In the genomic region with DNA sequence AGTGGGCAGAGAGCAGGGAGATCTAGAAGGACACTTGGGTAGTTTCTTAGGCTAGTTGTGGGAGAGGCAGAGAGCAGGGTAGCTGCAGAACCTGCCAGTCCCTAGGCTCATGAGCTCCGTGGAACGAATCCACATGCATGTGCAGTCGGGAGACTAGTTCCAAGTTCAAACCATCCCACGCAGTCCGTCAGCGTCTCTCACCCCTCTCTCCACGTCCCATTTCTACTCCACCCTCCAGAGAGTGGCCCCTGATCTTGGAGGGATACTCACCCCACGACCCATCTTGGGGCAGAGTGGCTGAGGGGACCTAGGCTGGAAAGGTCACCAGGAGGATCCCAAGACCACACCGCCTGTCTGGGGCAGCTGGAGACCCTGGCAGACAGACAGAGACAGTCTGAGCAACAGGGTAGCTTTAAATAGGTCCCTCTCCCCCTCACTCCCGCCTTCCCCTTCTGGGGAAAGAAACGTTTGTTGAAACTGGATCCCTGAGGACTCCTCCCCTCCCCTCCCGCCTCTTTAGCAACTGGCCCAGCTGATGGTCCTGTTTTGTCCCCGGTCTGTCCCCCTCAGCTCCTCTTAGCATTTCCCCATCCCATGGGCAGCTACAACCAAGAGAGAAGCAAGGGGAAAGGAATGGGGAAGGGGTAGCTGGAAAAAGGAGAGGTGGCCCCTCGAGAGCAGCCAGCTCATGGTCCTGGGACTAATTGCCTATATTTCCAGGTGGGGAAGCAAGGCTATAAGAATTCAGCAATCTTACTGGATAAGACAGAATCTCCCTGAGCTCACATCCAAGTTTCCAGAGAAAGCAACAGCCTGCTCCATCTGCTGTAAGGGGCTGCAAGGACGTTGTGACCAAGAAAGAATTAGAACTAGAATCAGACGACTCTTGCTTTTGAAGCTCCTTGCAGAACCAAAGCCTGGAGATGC, we compare ENCODE assay signal across 9 mouse cellular contexts. TPM values are rescaled to one million over a fixed set of nuclear protein-coding genes. Genes with fewer than 3 reads are reported as not detected.
DNase-seq lines count a peak whose midpoint lies in the region; ATAC-seq and TF ChIP-seq lines count a peak whose summit lies in the region.
"Had no signal": no experiment of that assay in that cellular context is flagged by ENCODE, and none has a peak within 500 bp of the region (broad histone marks: within the 10 kb centered on the region; RNA-seq: fewer than 3 reads in every experiment).

TSS of gene Atp1a2 (minus strand) at position 454 of the 927 bp plus-strand sequence.

- no peaks in the 10 kb centered on the region for H3K9me3 ChIP-seq in forebrain, embryonic 15.5 days
- no peaks in the 10 kb centered on the region for H3K9me3 ChIP-seq in heart, postnatal 0 days (replicated peaks; ENCODE audit: control insufficient read depth, low read length)
- no peaks in the 10 kb centered on the region for H3K9me3 ChIP-seq in midbrain, embryonic 12.5 days

- no peaks in the 10 kb centered on the region for H3K27me3 ChIP-seq in thymus, adult 2 months (ENCODE audit: control insufficient read depth, insufficient read depth, low read length)
- no peaks in the 10 kb centered on the region for H3K27me3 ChIP-seq in forebrain, embryonic 15.5 days
- no peaks in the 10 kb centered on the region for H3K27me3 ChIP-seq in heart, postnatal 0 days (ENCODE audit: control insufficient read depth, insufficient read depth, low read length)
- H3K27me3 ChIP-seq in midbrain, embryonic 12.5 days: peaks cover 39% of the 10 kb centered on the region
- no peaks in the 10 kb centered on the region for H3K27me3 ChIP-seq in testis, adult 2 months (ENCODE audit: control insufficient read depth, insufficient read depth, low read length)

- ATAC-seq in forebrain, embryonic 15.5 days (replicated peaks): peak; percentile 17; the same call in 1 of the 2 replicates
- ATAC-seq in heart, postnatal 0 days (ENCODE audit: insufficient read depth, low read depth): peak; percentile 68
- peak; percentile 28; the same call in 1 of the 2 replicates for ATAC-seq in midbrain, embryonic 12.5 days (ENCODE audit: low FRiP score, low read depth)

- peak within 1 kb of the TSS; percentile 20 for H3K4me2 ChIP-seq in forebrain, embryonic 15.5 days (replicated peaks)
- peak within 1 kb of the TSS; percentile 64 for H3K4me2 ChIP-seq in heart, postnatal 0 days (ENCODE audit: low read depth, low read length)
- H3K4me2 ChIP-seq in midbrain, embryonic 12.5 days (replicated peaks): peak within 1 kb of the TSS; percentile 34

- no peaks in the 10 kb centered on the region for H3K4me1 ChIP-seq in thymus, adult 2 months (replicated peaks; ENCODE audit: control insufficient read depth, insufficient read depth, low read length)
- H3K4me1 ChIP-seq in forebrain, embryonic 15.5 days: peaks cover 21% of the 10 kb centered on the region
- H3K4me1 ChIP-seq in heart, postnatal 0 days (ENCODE audit: control insufficient read depth, insufficient read depth): peaks cover 48% of the 10 kb centered on the region
- peaks cover 51% of the 10 kb centered on the region for H3K4me1 ChIP-seq in midbrain, embryonic 12.5 days
- H3K4me1 ChIP-seq in testis, adult 2 months (ENCODE audit: control insufficient read depth, insufficient read depth, low read length): peaks cover 3% of the 10 kb centered on the region

- TF ChIP-seq POLR2A in thymus, adult 2 months (IDR thresholded peaks at IDR 0.05; ENCODE audit: control insufficient read depth, extremely low read depth, insufficient read depth, low read length, poor library complexity): no peak
- TF ChIP-seq POLR2A in testis, adult 2 months (IDR thresholded peaks at IDR 0.05; ENCODE audit: control insufficient read depth, low read depth, low read length): peak; percentile 53; the same call in 1 of the 2 replicates

- no peak within 1 kb of the TSS for H3K4me3 ChIP-seq in thymus, adult 2 months (ENCODE audit: control insufficient read depth, insufficient read depth, low read length)
- H3K4me3 ChIP-seq in forebrain, embryonic 15.5 days: peak within 1 kb of the TSS; percentile 25
- peak within 1 kb of the TSS; percentile 44 for H3K4me3 ChIP-seq in heart, postnatal 0 days (ENCODE audit: low read depth, low read length)
- no peak within 1 kb of the TSS for H3K4me3 ChIP-seq in midbrain, embryonic 12.5 days
- H3K4me3 ChIP-seq in testis, adult 2 months (ENCODE audit: control insufficient read depth, low read depth, low read length): peak within 1 kb of the TSS; percentile 71

- DNase-seq in thymus, adult 2 months: no peak
- DNase-seq in thymus, postnatal 36 days: no peak
- peak; percentile 77 for DNase-seq in heart, postnatal 0 days (ENCODE audit: low spot score)
- DNase-seq in left cerebral cortex, adult 8-10 months (ENCODE audit: low spot score in 2 of 2): peak in 1 of 2 experiments; percentile 81
- no peak for DNase-seq in spleen, adult 18-20 months

- H3K9ac ChIP-seq in forebrain, embryonic 15.5 days (replicated peaks): peak within 1 kb of the TSS; percentile 28; the same call in 1 of the 2 replicates
- peak within 1 kb of the TSS; percentile 61 for H3K9ac ChIP-seq in heart, postnatal 0 days (replicated peaks; ENCODE audit: low read depth, low read length)
- 0 out of 2 replicates have a peak within 1 kb of the TSS, but pooled peaks have one; percentile 2 for H3K9ac ChIP-seq in midbrain, embryonic 12.5 days (replicated peaks)

- no peaks in the 10 kb centered on the region for H3K36me3 ChIP-seq in thymus, adult 2 months (ENCODE audit: control insufficient read depth, insufficient read depth, low read length)
- no peaks in the 10 kb centered on the region for H3K36me3 ChIP-seq in forebrain, embryonic 15.5 days
- H3K36me3 ChIP-seq in heart, postnatal 0 days (replicated peaks; ENCODE audit: control insufficient read depth, insufficient read depth, low read length): 0 out of 2 replicates have a peak, but pooled peaks cover under 1% of the 10 kb centered on the region
- no peaks in the 10 kb centered on the region for H3K36me3 ChIP-seq in midbrain, embryonic 12.5 days
- no peaks in the 10 kb centered on the region for H3K36me3 ChIP-seq in testis, adult 2 months (ENCODE audit: control insufficient read depth, insufficient read depth, low read length)

- 80% methylated on average over 16 of the region's 16 CpGs for WGBS in thymus, adult 2 months
- WGBS in forebrain, embryonic 15.5 days: 11% methylated on average over 16 of the region's 16 CpGs
- 9% methylated on average over 16 of the region's 16 CpGs for WGBS in heart, postnatal 0 days
- WGBS in midbrain, embryonic 12.5 days: 13% methylated on average over 16 of the region's 16 CpGs

- no peak for TF ChIP-seq EP300 in heart, postnatal 0 days (IDR thresholded peaks at IDR 0.05; ENCODE audit: low read depth)

- TF ChIP-seq CTCF in thymus, adult 2 months (IDR thresholded peaks at IDR 0.05; ENCODE audit: borderline replicate concordance, control insufficient read depth, extremely low read depth, insufficient read depth, low read length, poor library complexity): no peak
- no peak for TF ChIP-seq CTCF in heart, postnatal 0 days (IDR thresholded peaks at IDR 0.05; ENCODE audit: low read depth)
- no peak for TF ChIP-seq CTCF in testis, adult 2 months (IDR thresholded peaks at IDR 0.05; ENCODE audit: control insufficient read depth, insufficient read depth, insufficient replicate concordance, low read depth, low read length)

- H3K27ac ChIP-seq in thymus, adult 2 months (ENCODE audit: control insufficient read depth, insufficient read depth, low read length): no peak within 1 kb of the TSS
- H3K27ac ChIP-seq in forebrain, embryonic 15.5 days (replicated peaks): peak within 1 kb of the TSS; percentile 75
- peak within 1 kb of the TSS; percentile 89 for H3K27ac ChIP-seq in heart, postnatal 0 days (ENCODE audit: low read depth)
- 0 out of 2 replicates have a peak within 1 kb of the TSS, but pooled peaks have one; percentile 26 for H3K27ac ChIP-seq in midbrain, embryonic 12.5 days (replicated peaks)
- peak within 1 kb of the TSS; percentile 91 for H3K27ac ChIP-seq in testis, adult 2 months (ENCODE audit: control insufficient read depth, insufficient read depth, low read depth, low read length)

RNA-seq across cellular contexts. Expression of gene Atp1a2, which starts in this region (rescaled TPM):
- 24.4 and 28.5 TPM in 2 replicates for polyA plus RNA-seq in thymus, adult 2 months (2012; rRNA removed)
- 32.2 and 33.1 TPM in 2 replicates for polyA plus RNA-seq in forebrain, embryonic 15.5 days (2015; fragmentation: Nextera tagmentation; extraction: Ambion mirVana)
- total RNA-seq in heart, postnatal 0 days (2014; rRNA removed; ENCODE audit: low replicate concordance): 130 and 131 TPM in 2 replicates
- 27.1 and 29.0 TPM in 2 replicates for polyA plus RNA-seq in heart, postnatal 0 days (2015; fragmentation: Nextera tagmentation; extraction: Ambion mirVana)
- 100 to 1,000 TPM; 623 to 677 (median 661) TPM for total RNA-seq in left cerebral cortex, adult 8-10 months (2022)
- 12.8 and 13.2 TPM in 2 replicates for polyA plus RNA-seq in midbrain, embryonic 12.5 days (2016; fragmentation: Nextera tagmentation; extraction: Ambion mirVana)
- 12.4 and 17.3 TPM in 2 replicates for polyA plus RNA-seq in testis, adult 2 months (2012; rRNA removed)
- total RNA-seq: hematopoietic stem cell, adult 5-6 weeks had no signal

Comparison
In these comparisons a context has a peak if more than half of its experiments do, and no peak if none do; other contexts are left out.
1. H3K4me3 ChIP-seq: peak in forebrain, embryonic 15.5 days (single experiment), heart, postnatal 0 days (single experiment) and testis, adult 2 months (single experiment); none in thymus, adult 2 months (single experiment) and midbrain, embryonic 12.5 days (single experiment).
2. ATAC-seq: peak in every context shown above with its lines; median percentile 68 in heart, postnatal 0 days; 28 in midbrain, embryonic 12.5 days; 17 in forebrain, embryonic 15.5 days.
3. H3K9ac ChIP-seq: peak in every context shown above with its lines; median percentile 61 in heart, postnatal 0 days; 28 in forebrain, embryonic 15.5 days; 2 in midbrain, embryonic 12.5 days.
4. Peak in every context shown above with its lines, with median percentiles within 50 percentile points of each other: H3K4me2 ChIP-seq.